Comparison of ENCODE assay signal across 9 mouse cellular contexts in the genomic region with DNA sequence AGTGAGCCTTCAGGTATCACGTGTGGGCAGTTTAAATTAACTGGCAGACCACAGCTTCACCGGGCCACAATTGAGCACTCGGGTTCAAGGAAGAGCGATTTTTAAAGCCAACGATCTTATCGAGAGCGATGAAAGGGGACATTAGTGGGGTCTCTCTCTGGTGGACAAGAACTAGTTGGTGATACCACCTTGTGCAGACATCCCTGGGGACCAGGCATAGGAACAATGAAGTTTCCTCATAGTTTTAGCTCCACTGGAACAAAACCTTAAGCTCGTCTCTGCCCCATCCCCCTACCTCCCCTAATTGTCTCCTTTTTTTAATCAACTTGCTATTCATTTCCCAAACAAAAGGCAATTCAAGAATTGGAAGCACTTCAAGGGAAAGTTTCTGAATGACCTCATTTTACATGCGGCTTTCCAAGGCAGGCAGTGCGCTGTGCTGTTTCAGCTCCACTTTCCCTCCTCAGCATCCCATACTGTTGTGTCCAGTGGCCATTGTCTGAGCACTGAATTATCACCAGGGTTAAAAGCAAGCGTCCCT.
DNase-seq lines count a peak whose midpoint lies in the region; ATAC-seq lines count a peak whose summit lies in the region.
"Had no signal": no experiment of that assay in that cellular context is flagged by ENCODE, and none has a peak within 500 bp of the region (broad histone marks: within the 10 kb centered on the region; RNA-seq: fewer than 3 reads in every experiment).

No protein-coding gene starts in this region.

- H3K36me3 ChIP-seq in forebrain, embryonic 15.5 days = no peaks in the 10 kb centered on the region
- H3K36me3 ChIP-seq in midbrain, embryonic 15.5 days (replicated peaks) = no peaks in the 10 kb centered on the region

- no peaks in the 10 kb centered on the region for H3K27me3 ChIP-seq in forebrain, embryonic 15.5 days
- H3K27me3 ChIP-seq in midbrain, embryonic 15.5 days (replicated peaks) = no peaks in the 10 kb centered on the region

- peak; percentile 61 for ATAC-seq in forebrain, embryonic 15.5 days (replicated peaks)
- no peak for ATAC-seq in midbrain, embryonic 15.5 days (replicated peaks)

- H3K4me3 ChIP-seq in forebrain, embryonic 15.5 days = peak overlapping the region; percentile 27
- peak overlapping the region; percentile 2; the same call in 1 of the 2 replicates for H3K4me3 ChIP-seq in midbrain, embryonic 15.5 days

- peak overlapping the region; percentile 51 for H3K4me2 ChIP-seq in forebrain, embryonic 15.5 days (replicated peaks)
- peak overlapping the region; percentile 40 for H3K4me2 ChIP-seq in midbrain, embryonic 15.5 days

- peak overlapping the region; percentile 92 for H3K27ac ChIP-seq in forebrain, embryonic 15.5 days (replicated peaks)
- peak overlapping the region; percentile 73 for H3K27ac ChIP-seq in midbrain, embryonic 15.5 days
- H3K27ac ChIP-seq: kidney, postnatal 0 days had no signal

- H3K9me3 ChIP-seq in forebrain, embryonic 15.5 days = no peaks in the 10 kb centered on the region
- no peaks in the 10 kb centered on the region for H3K9me3 ChIP-seq in midbrain, embryonic 15.5 days

- H3K9ac ChIP-seq in forebrain, embryonic 15.5 days (replicated peaks) = peak overlapping the region; percentile 49
- peak overlapping the region; percentile 13; the same call in 1 of the 2 replicates for H3K9ac ChIP-seq in midbrain, embryonic 15.5 days

- H3K4me1 ChIP-seq in forebrain, embryonic 15.5 days = peaks cover 55% of the 10 kb centered on the region
- H3K4me1 ChIP-seq in midbrain, embryonic 15.5 days = peaks cover 48% of the 10 kb centered on the region

- WGBS in forebrain, embryonic 15.5 days = 3% methylated on average over 11 of the region's 11 CpGs
- WGBS in midbrain, embryonic 15.5 days = 11% methylated on average over 11 of the region's 11 CpGs

- DNase-seq in layer of hippocampus, postnatal 14 days (ENCODE audit: low spot score in 2 of 2) = peak; percentile 33 to 77
- DNase-seq in layer of hippocampus, adult 11-12 months (ENCODE audit: low spot score) = no peak
- DNase-seq in cerebellum, postnatal 14 days = peak; percentile 34 to 57
- no peak for DNase-seq in kidney, adult 9 months
- DNase-seq in thymus, postnatal 4 days = no peak
- DNase-seq in natural killer cell, adult 2 months (ENCODE audit: low spot score in 2 of 2) = no peak

Comparison
In these comparisons a context has a peak if more than half of its experiments do, and no peak if none do; other contexts are left out.
1. DNase-seq: peak in layer of hippocampus, postnatal 14 days (2 of 2) and cerebellum, postnatal 14 days (2 of 2); none in layer of hippocampus, adult 11-12 months (single experiment), kidney, adult 9 months (single experiment), thymus, postnatal 4 days (single experiment) and natural killer cell, adult 2 months (0 of 2).